Mouse (Mus musculus) forebrain, embryonic 12.5 days (tissue): ENCODE measurements at regions not wholly inside any gene's neighbourhood (a gene's known extent, or its start where the extent isn't known, plus 50 kb on each side); places are given as distances from the start of the nearest gene placed in this dataset.

ENCODE experiments used
- ATAC-seq: fragments of 200-750 bp; cut with Nextera tagmentation; 2 replicates; pipeline ENCODE4 v1.8.0; 2017; ENCODE audit warnings: moderate TSS enrichment; ENCODE audit not compliant: low FRiP score
- H3K27ac ChIP-seq: fragments of 300-500 bp; sonication (generic); 2 replicates; pipeline ENCODE4 v1.5.1; 2016; ENCODE audit warnings: mild to moderate bottlenecking
- H3K27me3 ChIP-seq: fragments of 300-500 bp; sonication (generic); 2 replicates; pipeline ENCODE4 v1.6.1; 2016; ENCODE audit warnings: mild to moderate bottlenecking
- H3K36me3 ChIP-seq: fragments of 300-500 bp; sonication (generic); replicated peaks from 2 replicates; pipeline ENCODE4 v1.6.1; 2016; ENCODE audit warnings: mild to moderate bottlenecking
- H3K4me1 ChIP-seq: fragments of 300-500 bp; sonication (generic); 2 replicates; pipeline ENCODE4 v1.6.1; 2016
- H3K4me2 ChIP-seq: fragments of 300-500 bp; sonication (generic); 2 replicates; pipeline ENCODE4 v1.6.1; 2016; ENCODE audit warnings: mild to moderate bottlenecking, moderate library complexity
- H3K4me3 ChIP-seq: fragments of 300-500 bp; sonication (generic); replicated peaks from 2 replicates; pipeline ENCODE4 v1.5.1; 2016; ENCODE audit warnings: mild to moderate bottlenecking
- H3K9ac ChIP-seq: fragments of 300-500 bp; sonication (generic); 2 replicates; pipeline ENCODE4 v1.6.1; 2016; ENCODE audit warnings: mild to moderate bottlenecking
- H3K9me3 ChIP-seq: fragments of 300-500 bp; sonication (generic); 2 replicates; pipeline ENCODE4 v1.6.1; 2016
- whole genome bisulfite sequencing: fragments of 180-500 bp; shearing (Covaris S2); methylation state at CpG from one replicate; pipeline ENCODE4 v1.1.7; 2016; 5-methylcytosine and 5-hydroxymethylcytosine counted together

DNA sequence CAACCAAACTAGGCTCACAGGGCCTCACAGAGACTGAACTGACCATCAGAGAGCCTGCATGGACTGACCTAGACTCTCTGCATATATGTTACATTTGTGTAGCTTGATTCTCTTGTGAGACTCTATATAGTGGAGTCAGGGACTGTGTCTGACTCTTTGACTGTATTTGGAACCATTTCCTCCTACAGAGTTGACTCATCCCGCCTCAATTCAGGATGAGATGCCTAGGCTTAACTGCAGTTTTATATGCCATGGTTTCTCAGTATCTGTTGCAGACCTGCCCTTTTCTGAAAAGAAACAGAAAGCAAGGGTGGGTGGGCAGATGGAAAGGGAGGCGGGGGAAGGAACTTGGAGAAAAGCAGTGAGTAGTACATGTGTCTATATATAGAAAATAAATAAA, 441.9 kb downstream of the Tmem161b start:
- ATAC-seq: no peak
- Histone ChIP-seq H3K9ac (no peak overlapping the region), H3K36me3 (no peaks in the 10 kb centered on the region), H3K27me3 (no peaks in the 10 kb centered on the region), H3K4me3 (no peak overlapping the region), H3K4me2 (no peak overlapping the region), H3K27ac (no peak overlapping the region), H3K9me3 (no peaks in the 10 kb centered on the region), H3K4me1 (no peaks in the 10 kb centered on the region)
- 91% methylated on average over 2 of the region's 2 CpGs for WGBS

DNA sequence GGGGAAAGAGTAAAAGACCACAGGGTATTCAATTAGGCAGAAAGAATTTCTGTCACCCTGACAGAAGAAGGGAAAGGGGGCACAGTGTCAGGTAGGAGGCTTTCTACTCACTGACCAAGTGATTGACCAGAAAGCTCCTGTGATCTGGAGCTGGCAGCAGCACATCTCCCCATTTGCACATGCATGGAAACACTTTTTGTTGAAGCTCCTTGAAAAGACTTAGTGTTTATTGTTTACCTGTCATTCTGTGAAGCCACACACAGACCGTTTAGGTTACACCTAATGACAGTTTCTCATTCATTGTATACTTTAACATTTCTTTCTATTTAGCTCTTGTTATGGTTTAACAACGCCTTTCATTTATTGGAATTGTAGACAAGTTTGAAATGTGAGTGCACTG, 458.9 kb downstream of the Tmem161b start:
- 29% methylated on average over 2 of the region's 2 CpGs for WGBS
- Histone ChIP-seq H3K27me3 (no peaks in the 10 kb centered on the region), H3K4me3 (no peak overlapping the region), H3K4me2 (no peak overlapping the region), H3K9ac (no peak overlapping the region), H3K9me3 (no peaks in the 10 kb centered on the region), H3K4me1 (peaks cover 3% of the 10 kb centered on the region; the same call in 1 of the 2 replicates), H3K27ac (no peak overlapping the region), H3K36me3 (no peaks in the 10 kb centered on the region)
- peak; percentile 41; the same call in 1 of the 2 replicates for ATAC-seq

DNA sequence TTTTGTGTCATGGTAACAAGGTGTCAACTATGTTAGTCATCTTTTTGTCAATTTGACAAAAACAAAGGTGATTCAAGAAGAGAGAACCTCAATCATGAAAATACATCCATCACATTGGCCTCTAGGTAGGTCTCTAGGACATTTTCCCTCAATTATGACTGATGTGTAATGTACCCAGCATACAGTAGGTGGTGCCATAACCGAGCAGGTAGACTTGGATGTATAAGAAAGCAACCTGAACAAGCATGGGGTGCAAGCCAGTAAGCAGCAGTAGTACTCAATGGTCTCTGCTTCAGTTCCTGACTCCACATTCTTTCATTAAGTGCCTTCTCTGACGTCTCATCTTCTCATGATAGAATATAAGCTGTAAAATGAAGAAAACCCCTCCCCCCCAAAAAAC, 463.8 kb downstream of the Tmem161b start:
- no peaks in the 10 kb centered on the region for H3K36me3 ChIP-seq
- H3K4me2 ChIP-seq: no peak overlapping the region
- no peak for ATAC-seq
- H3K9ac ChIP-seq: no peak overlapping the region
- H3K27me3 ChIP-seq: no peaks in the 10 kb centered on the region
- H3K4me1 ChIP-seq: peaks cover 3% of the 10 kb centered on the region; the same call in 1 of the 2 replicates
- no peak overlapping the region for H3K27ac ChIP-seq
- H3K9me3 ChIP-seq: no peaks in the 10 kb centered on the region
- 64% methylated on average over 2 of the region's 2 CpGs for WGBS
- H3K4me3 ChIP-seq: no peak overlapping the region

DNA sequence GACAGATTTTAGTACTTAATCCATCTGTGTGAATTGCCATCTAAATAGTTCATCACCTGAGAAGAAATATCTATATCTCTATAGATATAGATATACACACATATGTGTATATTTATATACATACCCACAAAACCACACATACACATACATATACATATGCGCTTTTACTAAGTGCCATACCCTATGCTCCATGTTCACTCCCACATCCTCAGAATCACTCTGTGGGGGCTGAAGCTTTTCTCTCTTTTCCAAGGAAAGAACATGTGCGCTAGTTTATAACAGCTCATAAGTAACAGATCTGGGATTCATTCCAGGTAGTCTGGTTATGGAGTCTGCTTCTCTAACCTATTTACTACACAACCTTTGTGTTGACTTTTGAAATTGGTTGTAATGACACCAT, 471.4 kb downstream of the Tmem161b start:
- Histone ChIP-seq H3K4me2 (no peak overlapping the region), H3K9me3 (no peaks in the 10 kb centered on the region), H3K4me3 (no peak overlapping the region), H3K4me1 (no peaks in the 10 kb centered on the region), H3K27ac (no peak overlapping the region), H3K27me3 (no peaks in the 10 kb centered on the region), H3K9ac (no peak overlapping the region), H3K36me3 (no peaks in the 10 kb centered on the region)
- 95% methylated on average over 2 of the region's 2 CpGs for WGBS
- no peak for ATAC-seq

DNA sequence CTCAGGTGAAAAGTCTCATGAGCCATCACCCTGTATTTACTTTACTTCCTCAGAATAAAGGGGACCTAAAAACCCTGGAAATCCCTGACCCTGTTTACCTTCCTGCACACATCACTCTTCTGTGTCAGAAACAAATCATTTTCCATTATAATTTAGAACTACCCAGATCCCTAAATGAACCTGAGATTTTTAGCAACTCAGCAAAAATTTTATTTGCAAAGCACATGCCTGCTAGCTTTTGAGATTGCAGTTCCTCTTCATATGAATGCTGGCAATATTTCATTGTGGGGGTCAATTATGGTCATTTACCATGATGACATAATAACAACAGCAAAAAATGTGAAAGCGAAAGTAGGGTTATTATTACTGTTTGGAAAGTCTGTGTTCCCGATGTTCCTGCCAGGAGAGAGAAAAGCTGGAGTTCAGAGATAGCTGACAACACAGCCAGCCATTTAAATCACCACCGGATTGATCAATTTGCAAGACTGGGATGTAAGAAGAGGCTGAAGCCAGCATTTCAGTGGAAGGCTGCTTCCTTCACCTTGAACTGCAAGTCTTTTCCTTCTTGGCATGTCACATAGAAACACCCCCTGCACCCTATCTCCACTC, 476.5 kb downstream of the Tmem161b start:
- WGBS: 67% methylated on average over 3 of the region's 3 CpGs
- Histone ChIP-seq H3K36me3 (no peaks in the 10 kb centered on the region), H3K9ac (no peak overlapping the region), H3K4me1 (peaks cover 5% of the 10 kb centered on the region), H3K4me3 (no peak overlapping the region), H3K9me3 (no peaks in the 10 kb centered on the region), H3K4me2 (no peak overlapping the region), H3K27ac (no peak overlapping the region), H3K27me3 (no peaks in the 10 kb centered on the region)
- no peak for ATAC-seq

DNA sequence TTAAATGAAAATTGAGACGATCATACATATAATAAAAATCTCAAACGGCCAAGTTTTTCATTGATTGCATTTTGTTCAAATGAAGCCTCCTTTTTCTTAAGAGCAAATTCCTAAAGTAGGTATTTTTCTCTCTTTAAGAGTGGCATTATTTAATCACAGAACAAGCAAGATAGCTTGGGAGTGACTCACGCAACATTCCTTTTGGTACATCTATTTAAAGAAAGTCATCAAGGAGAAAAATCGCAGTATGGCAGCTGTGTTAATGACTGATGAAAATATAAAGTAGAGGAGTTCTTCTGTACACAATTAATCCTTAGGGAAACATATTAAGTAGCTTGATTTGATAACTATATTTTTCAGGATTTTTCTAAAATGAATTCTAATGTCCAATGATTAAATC, 448.0 kb upstream of the Ccnh start:
- Histone ChIP-seq H3K4me2 (no peak overlapping the region), H3K4me3 (no peak overlapping the region), H3K27me3 (no peaks in the 10 kb centered on the region), H3K4me1 (no peaks in the 10 kb centered on the region), H3K9ac (no peak overlapping the region), H3K36me3 (no peaks in the 10 kb centered on the region), H3K9me3 (0 out of 2 replicates have a peak, but pooled peaks cover 3% of the 10 kb centered on the region), H3K27ac (no peak overlapping the region)
- WGBS: 83% methylated on average over 4 of the region's 4 CpGs
- no peak for ATAC-seq

DNA sequence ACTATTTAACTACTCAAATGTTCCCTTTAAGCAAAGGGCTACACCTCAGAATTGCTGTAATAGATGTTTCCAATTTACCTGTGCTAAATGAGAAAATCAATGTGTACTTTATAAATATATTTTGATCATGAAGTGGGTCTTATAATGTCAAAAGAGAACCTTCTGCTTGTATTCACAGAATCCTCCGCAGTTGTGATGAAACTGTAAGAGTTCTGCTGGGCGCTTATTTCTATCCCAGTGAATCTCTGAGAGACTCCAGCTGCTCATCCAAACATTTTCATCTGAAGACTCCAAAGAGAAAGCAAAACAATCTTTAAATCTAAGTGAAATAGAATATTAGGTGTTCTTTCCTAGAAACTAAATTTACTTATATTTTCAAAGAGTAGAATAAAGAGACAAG, 440.9 kb upstream of the Ccnh start:
- H3K4me1 ChIP-seq: peaks cover 6% of the 10 kb centered on the region; the same call in 1 of the 2 replicates
- ATAC-seq: no peak
- H3K4me3 ChIP-seq: no peak overlapping the region
- no peak overlapping the region for H3K4me2 ChIP-seq
- H3K9me3 ChIP-seq: no peaks in the 10 kb centered on the region
- H3K36me3 ChIP-seq: no peaks in the 10 kb centered on the region
- no peaks in the 10 kb centered on the region for H3K27me3 ChIP-seq
- no peak overlapping the region for H3K27ac ChIP-seq
- no peak overlapping the region for H3K9ac ChIP-seq
- 80% methylated on average over 2 of the region's 2 CpGs for WGBS

DNA sequence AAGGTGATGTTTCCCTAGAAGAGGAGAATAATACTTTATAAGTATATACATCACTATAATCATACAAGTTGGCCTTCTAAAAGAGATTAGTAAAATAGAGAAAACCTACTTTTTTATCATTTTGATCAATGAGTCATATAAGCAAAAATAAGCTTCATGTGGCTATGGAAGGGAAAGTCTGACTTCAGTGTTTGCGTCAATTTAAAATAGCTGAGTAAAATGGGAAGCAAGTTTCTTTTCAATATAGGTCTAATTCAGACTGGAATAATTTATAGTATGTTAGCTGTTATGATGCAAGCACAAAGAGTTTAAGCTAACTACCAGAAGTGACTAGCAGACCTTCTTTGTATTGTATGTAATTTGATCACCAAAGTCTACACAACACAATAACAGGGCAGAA, 440.0 kb upstream of the Ccnh start:
- H3K9ac ChIP-seq: no peak overlapping the region
- no peak for ATAC-seq
- H3K4me1 ChIP-seq: peaks cover 13% of the 10 kb centered on the region; the same call in 1 of the 2 replicates
- 74% methylated on average over 1 of the region's 1 CpGs for WGBS
- no peak overlapping the region for H3K27ac ChIP-seq
- no peaks in the 10 kb centered on the region for H3K27me3 ChIP-seq
- H3K9me3 ChIP-seq: no peaks in the 10 kb centered on the region
- no peak overlapping the region for H3K4me3 ChIP-seq
- no peaks in the 10 kb centered on the region for H3K36me3 ChIP-seq
- no peak overlapping the region for H3K4me2 ChIP-seq

DNA sequence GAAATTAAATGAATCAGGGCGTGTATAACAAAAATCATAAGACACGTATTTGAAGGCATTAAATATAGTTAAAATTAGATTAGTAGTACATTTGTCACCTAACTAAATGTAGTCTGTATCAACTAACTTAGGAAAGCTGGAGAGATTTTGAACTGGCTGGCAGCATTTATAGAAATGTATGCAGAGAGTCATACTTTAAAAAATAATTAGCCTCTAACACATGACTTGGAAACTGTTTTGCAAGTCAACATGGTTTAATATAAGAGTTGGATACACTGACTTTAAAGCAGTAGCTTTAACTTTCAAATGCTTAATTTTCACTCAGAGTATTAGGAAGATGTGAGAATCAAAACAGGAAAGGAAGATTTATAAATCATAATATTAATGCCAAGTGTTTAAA, 439.1 kb upstream of the Ccnh start:
- Histone ChIP-seq H3K9me3 (no peaks in the 10 kb centered on the region), H3K4me1 (peaks cover 18% of the 10 kb centered on the region), H3K4me2 (no peak overlapping the region), H3K27me3 (no peaks in the 10 kb centered on the region), H3K9ac (no peak overlapping the region), H3K36me3 (no peaks in the 10 kb centered on the region), H3K4me3 (no peak overlapping the region), H3K27ac (no peak overlapping the region)
- ATAC-seq: no peak
- WGBS: 64% methylated on average over 2 of the region's 2 CpGs

DNA sequence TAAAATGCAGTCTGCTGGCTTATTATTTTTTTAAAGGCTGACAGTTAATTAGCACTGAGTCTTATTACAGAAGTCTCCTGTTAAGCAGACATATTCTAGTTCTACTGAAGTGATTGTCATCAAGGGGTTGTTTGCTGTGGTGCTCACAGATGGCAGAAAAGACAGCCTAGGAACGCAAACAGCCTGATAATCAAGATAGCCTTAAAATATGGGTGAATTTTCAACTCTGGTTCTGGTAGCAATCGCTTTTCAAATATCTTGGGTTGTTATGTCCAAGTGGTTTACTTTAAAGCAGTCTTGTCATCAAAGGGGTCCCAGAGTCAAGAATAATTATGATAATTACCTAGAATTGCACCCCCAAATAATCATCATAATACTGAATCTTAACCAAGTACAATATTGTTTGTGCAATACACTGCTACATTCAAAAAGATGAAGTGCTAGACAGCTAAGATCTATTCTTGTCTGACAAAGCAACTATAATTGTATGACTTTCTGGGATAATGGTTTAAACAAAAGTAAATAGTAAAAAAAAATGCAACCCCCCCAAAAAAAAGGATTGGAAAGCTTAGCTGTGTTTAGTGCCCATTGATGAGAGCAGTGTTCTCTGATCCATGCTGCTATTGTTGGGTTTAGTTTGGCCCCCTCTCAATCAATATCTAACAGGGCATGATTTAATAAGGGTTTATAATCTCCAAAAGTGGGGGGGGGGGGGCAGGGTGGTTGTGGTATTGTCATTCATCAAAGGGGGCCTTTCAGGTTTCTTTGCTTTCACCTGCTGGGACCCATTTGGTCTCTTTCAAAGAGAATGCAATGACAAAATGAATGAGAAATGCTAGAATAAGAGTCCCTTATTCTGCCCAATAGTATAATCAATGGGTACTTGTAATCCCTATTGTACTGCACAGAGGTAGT, 437.4 kb upstream of the Ccnh start:
- no peak overlapping the region for H3K9ac ChIP-seq
- 15% methylated on average over 2 of the region's 2 CpGs for WGBS
- peaks cover 25% of the 10 kb centered on the region for H3K4me1 ChIP-seq
- H3K27me3 ChIP-seq: no peaks in the 10 kb centered on the region
- H3K4me2 ChIP-seq: no peak overlapping the region
- ATAC-seq: peak; percentile 81
- no peaks in the 10 kb centered on the region for H3K36me3 ChIP-seq
- no peaks in the 10 kb centered on the region for H3K9me3 ChIP-seq
- H3K4me3 ChIP-seq: no peak overlapping the region
- peak overlapping the region; percentile 86 for H3K27ac ChIP-seq

DNA sequence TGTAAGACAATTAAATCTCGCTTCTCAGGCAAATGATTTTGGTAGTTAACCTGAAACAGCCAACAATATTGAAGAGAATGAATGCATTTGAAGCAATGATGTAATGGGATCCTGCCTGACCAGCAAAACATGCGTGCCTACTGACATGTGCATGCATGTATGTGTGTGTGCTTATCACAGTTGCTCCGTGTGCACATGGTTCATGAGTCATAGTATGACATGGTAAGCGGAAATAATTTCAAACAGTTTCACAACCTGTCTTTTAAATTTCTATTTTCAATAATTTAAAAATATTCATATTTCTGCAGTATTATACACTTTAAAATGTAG, 436.8 kb upstream of the Ccnh start:
- H3K9me3 ChIP-seq: no peaks in the 10 kb centered on the region
- no peak overlapping the region for H3K4me3 ChIP-seq
- WGBS: 26% methylated on average over 4 of the region's 4 CpGs
- H3K9ac ChIP-seq: no peak overlapping the region
- peak overlapping the region; percentile 77 for H3K27ac ChIP-seq
- H3K4me1 ChIP-seq: peaks cover 27% of the 10 kb centered on the region
- ATAC-seq: peak; percentile 69; the same call in 1 of the 2 replicates
- H3K27me3 ChIP-seq: no peaks in the 10 kb centered on the region
- H3K36me3 ChIP-seq: no peaks in the 10 kb centered on the region
- H3K4me2 ChIP-seq: no peak overlapping the region

DNA sequence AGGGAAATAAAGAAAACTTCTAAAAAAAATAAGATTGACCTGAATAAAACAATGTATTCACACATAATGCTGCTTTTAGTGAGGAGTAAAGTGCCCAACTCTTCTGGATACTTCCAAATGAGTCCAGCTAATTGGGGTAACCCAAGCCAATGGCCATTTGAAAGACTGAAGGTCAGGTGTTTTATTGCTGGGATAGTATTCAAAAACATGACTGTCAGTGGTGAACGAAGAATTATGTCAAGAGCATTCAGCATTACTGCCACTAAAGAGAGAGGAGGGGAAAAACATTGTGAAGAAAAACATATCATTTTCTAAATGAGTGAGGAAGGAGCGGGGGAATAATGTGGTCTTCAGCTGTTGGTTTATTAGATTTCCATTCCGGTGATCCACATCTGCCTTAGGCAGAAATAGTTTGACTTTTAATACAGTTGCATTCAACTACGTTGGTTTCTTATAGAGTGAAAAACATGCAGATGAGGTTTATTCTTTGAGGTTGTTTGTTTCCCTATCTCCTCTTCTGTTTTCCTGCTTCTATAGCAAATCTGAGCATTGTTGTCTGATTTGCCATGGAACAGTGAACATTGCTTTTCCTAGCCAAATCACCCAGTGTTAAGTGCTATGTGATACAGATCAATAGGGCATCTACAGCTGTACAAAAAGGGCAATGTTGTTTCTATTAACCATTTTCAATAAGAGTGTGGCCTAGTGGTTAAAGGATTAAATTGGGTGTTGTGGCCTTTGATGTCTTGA, 435.3 kb upstream of the Ccnh start:
- H3K4me2 ChIP-seq: no peak overlapping the region
- H3K27ac ChIP-seq: peak overlapping the region; percentile 89
- no peaks in the 10 kb centered on the region for H3K27me3 ChIP-seq
- no peak for ATAC-seq
- peaks cover 35% of the 10 kb centered on the region for H3K4me1 ChIP-seq
- no peaks in the 10 kb centered on the region for H3K9me3 ChIP-seq
- no peak overlapping the region for H3K9ac ChIP-seq
- no peak overlapping the region for H3K4me3 ChIP-seq
- WGBS: 28% methylated on average over 4 of the region's 4 CpGs
- no peaks in the 10 kb centered on the region for H3K36me3 ChIP-seq
